Mouse (Mus musculus) gastrocnemius, postnatal 4 days (tissue): ENCODE data around the gene Flt1. TPM values are rescaled to one million over a fixed set of nuclear protein-coding genes. Genes with fewer than 3 reads are reported as not detected.

Experiments used
- DNase-seq, 2 experiments: peaks; one replicate each; pipeline ENCODE4 v3.0.0; 2021 to 2022; ENCODE audit warnings: low spot score in 2 of 2, mixed read lengths in 2 of 2
- total RNA-seq, 2 experiments: library from RNA; stranded (reverse); gene quantifications; 2 replicates each; pipeline ENCODE4 v1.2.3; 2021

The Flt1 gene
- total RNA-seq, 2 experiments from 2014 or later: 17.5 to 18.2 TPM

DNA sequence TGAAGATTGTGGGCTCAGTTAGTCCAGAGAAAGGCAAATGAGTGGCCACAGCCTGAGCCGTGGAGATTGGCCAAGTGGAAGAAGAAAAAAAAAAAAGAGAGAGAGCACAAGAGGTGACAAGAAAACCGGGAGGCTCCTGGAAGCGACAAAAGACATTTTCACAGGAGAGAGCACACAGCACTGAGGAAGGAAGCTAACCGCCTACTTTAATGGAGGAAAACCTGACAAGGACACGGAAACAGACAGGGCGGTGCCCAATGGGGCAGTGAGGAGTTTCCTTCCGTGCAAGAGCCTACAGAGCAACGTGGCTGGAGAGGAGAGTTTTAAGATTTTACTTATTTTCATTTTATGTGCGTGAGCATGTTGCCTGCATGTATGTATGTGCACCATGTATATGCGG is 107.6 kb downstream of the Flt1 start:
- no peak for DNase-seq

- no peak for DNase-seq
These were observed 109.4 kb downstream of the Flt1 start for GRCm38 (mm10) chr5:147616450-147616849.

DNA sequence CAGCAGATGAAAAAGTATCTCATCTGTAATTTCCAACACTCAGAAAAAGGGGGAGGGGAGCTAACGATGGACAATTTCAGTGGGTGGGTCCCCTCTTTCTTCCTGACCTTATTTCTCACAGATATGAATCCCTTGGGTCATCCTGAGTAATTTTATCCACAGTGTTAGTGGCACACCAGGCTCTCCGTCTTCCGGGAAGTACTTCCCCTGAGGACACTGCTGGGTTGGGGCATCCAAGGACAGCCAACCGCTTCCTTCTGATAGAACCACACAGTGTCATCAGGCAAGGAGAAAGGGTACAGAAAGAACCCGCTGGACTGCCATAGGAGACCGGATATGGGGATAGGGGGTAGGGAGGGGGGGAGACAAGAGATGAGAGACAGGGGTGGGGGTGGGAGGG is 111.2 kb downstream of the Flt1 start:
- DNase-seq: no peak

GRCm38 (mm10) chr5:147611348-147611747 is 114.5 kb downstream of the Flt1 start:
- DNase-seq: peak in 1 of 2 experiments; percentile 28

DNA sequence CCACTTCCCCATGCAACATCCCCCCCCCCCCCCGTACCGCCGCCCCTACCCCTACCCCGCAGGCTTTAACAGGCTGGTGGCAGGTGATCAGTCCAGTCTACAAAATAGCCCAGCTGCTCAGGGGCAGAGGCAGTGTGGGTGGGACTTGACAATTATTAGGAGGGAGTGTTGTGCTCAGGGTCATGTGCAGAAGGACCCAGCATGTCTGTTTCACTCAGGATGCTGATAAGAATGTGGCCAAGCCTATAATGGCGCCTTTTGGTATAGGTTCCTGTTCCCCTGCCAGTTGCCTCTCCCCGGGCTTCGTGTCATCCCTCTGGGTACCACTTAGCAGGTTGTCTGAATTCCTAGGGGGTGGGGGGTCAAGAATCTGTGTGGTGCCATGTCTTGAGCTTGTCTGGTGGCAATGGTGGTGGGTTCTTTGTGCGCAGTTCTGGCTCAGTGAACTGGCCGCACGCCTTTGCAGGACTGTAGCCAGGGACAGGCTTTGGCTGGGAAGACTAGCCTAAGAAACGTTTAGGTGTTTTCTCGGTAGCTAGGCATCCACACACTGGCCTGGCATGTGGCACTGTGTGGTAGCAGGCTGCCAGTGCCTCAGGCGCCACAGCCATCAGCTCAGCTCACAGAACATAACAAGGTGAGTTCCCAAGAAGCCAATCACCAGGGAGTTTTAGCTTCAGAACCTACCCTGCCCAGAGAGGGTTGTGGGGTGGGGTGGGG is 118.4 kb downstream of the Flt1 start:
- no peak for DNase-seq

DNA sequence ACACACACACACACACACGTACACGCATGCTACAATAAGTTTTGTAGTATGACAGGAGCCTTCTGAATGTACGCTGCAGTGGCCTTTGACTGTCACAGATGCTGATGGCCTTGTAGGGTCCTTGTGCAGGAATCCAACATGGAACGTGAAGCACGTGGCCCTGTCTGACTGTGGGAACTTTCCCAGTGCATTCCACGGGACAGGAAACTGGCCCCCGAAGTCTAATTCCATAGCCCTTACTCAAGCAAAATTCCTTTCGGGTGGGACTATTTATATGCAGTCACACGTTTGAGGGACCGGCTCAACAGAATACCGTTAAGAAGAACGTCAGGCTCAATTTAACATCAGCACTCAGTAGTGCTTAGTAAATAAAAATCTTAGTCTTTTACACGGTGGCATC is 119.1 kb downstream of the Flt1 start:
- no peak for DNase-seq

DNA sequence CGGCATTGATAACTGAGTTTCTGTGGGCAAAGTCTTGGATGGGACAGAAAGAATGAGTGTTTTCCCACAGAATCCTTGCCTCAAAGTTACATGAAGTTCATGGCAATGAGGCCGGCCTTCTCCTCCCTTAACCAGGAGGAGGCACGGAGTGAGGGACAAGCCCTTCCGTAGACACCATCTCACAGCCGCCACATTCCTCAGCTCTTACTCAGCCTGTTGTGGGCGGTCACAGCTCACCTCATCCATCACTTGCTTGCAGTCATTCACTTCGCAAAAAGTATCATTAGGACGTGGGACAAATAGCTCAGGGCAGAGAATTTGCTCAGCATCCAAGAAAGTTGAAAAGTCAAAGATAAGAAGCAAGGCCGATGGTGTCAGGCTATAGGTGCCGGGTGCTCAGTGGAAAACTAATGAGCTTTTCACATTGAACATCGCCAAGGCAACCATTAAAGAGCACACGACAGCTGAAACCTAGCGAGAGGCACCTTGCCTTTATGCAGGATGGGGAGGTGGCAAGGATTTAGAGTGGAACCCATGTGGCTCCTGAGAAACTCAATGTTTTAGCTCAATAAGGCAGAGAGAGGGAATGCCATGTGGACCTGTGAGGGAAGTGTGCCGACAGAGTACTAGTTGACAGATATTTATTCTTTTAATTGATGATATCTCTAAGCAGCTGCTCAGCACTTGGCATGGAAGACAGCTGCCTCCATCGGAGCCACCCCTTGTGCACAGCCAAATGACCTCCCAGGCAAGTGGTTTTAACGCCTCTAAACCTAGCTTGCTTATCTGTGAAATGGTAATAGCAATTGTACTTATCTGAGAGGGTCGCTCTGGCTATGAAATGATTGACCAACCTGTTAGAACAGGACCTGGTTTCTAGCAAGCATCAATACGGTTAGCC is 124.1 kb downstream of the Flt1 start:
- no peak for DNase-seq

- DNase-seq: no peak
These were observed 128.0 kb downstream of the Flt1 start for GRCm38 (mm10) chr5:147597825-147598224.

DNA sequence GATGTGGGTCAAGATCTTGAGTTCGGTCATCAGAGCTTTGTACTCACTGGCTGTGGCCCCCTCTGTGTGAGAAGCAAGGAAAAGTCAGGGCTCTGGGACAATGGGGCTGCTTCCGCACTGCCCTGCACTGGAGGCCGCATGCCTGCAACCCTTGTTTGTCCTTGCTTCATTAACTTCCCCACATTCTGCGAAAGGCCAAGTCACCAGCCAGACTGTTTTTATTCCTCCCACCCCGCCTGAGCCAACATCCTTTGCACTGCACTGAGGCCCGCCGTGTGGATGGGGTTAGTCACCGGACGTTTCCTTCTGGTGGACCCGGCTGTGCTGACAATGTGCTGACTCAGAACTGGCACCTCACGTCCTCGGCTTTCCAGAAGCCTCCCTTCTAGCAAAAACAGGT is 136.0 kb downstream of the Flt1 start:
- DNase-seq: no peak

DNA sequence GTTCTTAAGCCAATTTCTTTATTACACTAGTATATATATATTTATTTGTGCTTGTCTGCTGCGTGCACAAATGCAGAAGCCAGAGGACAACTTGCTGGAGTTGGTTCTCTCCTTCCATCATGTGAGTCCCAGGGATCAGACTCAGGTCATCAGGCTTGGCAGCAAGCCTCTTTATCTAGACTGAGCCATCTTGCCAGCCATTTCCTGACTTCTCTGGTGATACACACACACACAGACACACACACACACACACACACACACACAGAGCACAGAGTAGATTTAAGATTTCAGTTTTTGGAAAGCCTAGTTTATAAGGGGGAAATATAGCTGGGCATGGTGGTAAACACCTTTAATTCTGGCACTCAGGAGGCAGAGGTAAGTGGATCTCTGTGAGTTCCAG is 140.7 kb downstream of the Flt1 start:
- no peak for DNase-seq

GRCm38 (mm10) chr5:147584648-147585047 is 141.2 kb downstream of the Flt1 start:
- no peak for DNase-seq

- DNase-seq: peak; percentile 69 to 79
These were observed 142.0 kb downstream of the Flt1 start for GRCm38 (mm10) chr5:147583702-147584298.

- DNase-seq: no peak
These were observed 145.6 kb downstream of the Flt1 start for GRCm38 (mm10) chr5:147580181-147580580.

DNA sequence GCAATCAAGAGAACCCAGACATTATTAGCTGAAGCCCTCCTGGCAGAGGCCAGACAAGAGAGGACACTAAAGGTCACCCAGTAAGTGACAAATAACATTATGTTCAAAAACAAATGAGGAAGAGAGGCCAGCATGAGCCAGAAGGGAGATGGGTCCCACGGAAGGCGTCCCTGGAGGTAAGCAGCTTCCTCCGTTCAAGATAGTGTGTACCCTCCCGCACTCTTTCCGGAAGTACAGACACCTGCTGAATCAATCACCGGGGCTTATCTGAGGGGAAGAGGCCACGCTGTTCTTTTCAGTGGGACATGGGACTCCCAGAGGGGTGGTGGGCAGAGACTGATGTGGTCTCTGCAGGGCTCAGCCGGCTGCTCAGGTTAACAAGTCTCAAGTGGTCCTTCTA is 146.1 kb downstream of the Flt1 start:
- no peak for DNase-seq

GRCm38 (mm10) chr5:147579148-147579547 is 146.7 kb downstream of the Flt1 start:
- no peak for DNase-seq

DNA sequence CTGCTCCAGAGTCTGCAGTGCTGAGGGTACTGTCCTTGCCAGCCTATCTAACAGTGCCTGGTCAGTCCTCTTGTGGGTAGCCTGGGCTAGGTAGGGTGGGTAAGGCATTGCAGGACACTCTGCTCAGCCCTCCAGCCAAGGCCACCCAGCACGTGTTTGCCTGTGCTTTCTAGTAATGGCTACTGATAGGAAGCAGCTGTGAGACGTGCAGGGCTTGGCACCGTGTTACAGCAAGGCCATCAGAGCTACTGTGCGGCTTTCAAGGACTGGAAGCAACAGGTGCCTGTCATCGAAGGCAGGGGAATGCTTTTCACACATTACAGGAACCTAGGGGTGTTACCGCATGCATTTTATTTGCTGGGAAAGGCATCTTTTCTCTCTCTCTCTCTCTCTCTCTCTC is 148.8 kb downstream of the Flt1 start:
- DNase-seq: no peak

DNA sequence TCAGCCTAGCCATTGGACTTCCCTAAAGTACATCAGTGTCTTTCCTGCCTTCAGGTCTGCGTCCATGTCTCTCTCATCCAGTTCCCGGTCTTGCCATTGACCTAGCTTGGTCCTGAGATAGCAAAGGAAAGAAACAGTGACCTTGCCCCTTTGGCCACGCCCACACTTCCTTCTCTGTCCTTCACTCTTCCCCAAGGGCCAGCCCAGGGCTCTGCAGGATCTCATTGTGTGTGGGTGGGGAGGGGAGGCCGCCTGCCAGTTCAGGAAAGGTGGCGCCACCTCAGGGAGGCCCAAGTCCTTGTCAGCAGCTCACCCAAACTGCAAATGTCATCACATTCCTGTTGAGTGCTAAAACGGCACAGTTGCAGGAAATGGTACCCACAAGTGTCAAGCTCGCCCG is 151.3 kb downstream of the Flt1 start:
- no peak for DNase-seq

DNA sequence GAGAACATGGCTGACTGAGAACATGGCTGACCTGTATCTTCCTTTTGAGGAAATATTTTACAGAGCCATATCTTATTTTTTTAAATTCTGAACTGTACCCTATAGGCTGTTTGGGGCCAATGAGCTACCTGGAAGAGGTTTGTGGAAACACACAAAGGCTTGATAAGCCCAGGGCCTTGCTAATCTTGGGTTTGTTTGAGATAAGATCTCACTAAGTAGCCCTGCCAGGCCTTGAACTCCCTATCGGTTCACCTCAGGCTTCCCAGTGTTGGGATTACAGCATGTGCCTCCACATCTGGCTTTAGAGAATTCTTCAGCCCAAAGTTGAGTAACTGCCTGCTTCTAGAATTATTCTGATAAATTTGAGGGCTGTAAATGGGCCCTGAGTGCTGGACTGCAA is 152.3 kb downstream of the Flt1 start:
- DNase-seq: no peak

DNA sequence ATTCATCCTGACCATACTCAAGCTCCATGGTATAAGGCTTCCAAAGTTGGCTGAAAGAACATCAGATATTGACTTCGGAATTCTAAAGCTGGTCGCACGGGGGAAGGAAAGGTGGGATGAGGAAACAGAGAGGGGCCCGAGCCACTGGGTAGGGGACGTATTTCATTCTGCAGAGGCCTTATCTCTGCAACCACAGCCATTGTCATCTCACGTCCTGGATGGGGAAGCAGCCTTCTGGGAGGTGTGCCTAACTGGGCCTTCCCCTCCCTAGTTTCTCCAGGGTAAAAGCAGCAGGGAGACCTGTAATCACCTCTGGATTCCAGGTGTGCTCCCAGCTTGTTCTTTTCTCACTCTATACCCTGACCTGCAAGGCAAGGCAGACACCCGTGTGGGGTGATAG is 153.1 kb downstream of the Flt1 start:
- no peak for DNase-seq

DNA sequence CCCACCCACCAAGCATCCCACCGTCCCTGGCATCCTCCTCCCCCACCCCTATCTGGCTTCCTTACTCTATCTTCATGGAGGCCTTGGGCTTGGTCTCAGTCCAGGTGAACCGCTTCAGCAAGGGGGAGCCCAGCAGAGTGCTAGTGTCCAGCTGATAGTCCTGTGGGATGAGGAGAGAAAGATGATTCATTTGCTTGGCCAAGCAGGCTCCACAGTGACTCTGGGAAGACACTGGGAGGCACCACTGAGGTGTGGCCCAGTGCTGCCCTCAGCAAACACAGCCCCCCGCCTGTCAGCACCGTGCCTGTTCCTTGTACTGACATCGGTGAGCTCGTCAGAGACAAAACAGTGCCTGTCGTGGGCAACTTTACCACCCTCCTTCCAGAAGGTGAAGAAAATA is 159.5 kb downstream of the Flt1 start:
- DNase-seq: no peak

- DNase-seq: no peak
These were observed 160.4 kb downstream of the Flt1 start for GRCm38 (mm10) chr5:147565444-147565843.

DNA sequence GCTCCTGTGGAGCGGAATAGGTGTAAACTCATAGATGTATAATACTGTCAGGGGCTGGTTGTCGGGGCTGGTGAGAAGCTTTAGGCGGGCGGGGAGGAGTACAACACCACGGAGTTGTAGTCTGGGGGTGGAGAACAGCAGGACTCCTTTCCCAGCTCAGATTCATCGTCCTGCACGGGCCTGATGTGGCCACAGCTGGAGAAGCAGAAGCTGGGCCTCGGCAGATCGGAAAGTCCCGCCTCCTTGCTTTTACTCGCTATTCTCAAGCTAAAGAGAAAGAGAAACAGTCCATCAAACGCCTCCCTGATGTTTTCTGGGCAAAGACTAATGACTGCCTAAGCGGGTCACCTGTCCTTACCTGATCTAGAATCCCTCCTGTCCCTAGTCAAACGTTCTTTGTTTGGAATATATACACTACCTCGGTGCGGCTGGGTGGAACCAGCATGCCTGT is 161.6 kb downstream of the Flt1 start:
- no peak for DNase-seq
